Mouse (Mus musculus) megakaryocyte, embryonic 14.5 days (primary cell): Measurements from ENCODE around the gene Med15. TPM values are rescaled to one million over a fixed set of nuclear protein-coding genes. Genes with fewer than 3 reads are reported as not detected.

ENCODE experiments used
- H3K27me3 ChIP-seq: replicated peaks from 2 replicates; pipeline ENCODE3; 2012; ENCODE audit warnings: inconsistent platforms
- H3K36me3 ChIP-seq: replicated peaks from 2 replicates; pipeline ENCODE3; 2012; ENCODE audit warnings: low read length, inconsistent platforms, mixed read lengths
- H3K4me1 ChIP-seq: 2 replicates; pipeline ENCODE4 v1.6.1; 2012; ENCODE audit warnings: inconsistent platforms
- H3K4me3 ChIP-seq: replicated peaks from 2 replicates; pipeline ENCODE3; 2012; ENCODE audit warnings: moderate library complexity, mild to moderate bottlenecking, inconsistent platforms
- H3K9me3 ChIP-seq: 2 replicates; pipeline ENCODE4 v1.6.1; 2012; ENCODE audit warnings: inconsistent platforms
- FLI1 ChIP-seq: IDR thresholded peaks from 2 replicates; pipeline ENCODE4 v1.6.1; 2012; ENCODE audit warnings: low read length, inconsistent platforms, mixed read lengths
- GATA1 ChIP-seq: IDR thresholded peaks from 3 replicates; pipeline ENCODE4 v1.6.1; 2012; ENCODE audit warnings: mixed read lengths, low read length, inconsistent platforms, borderline replicate concordance
- polyA plus RNA-seq: library from polyadenylated mRNA; stranded (reverse); fragments of >175 nt; gene quantifications from 2 replicates; pipeline ENCODE4 v1.2.3, GENCODE M21; 2012; ENCODE audit warnings: low replicate concordance; ENCODE audit not compliant: insufficient read depth

Med15 gene
- polyA plus RNA-seq, 1 experiment: 78.5 TPM

DNA sequence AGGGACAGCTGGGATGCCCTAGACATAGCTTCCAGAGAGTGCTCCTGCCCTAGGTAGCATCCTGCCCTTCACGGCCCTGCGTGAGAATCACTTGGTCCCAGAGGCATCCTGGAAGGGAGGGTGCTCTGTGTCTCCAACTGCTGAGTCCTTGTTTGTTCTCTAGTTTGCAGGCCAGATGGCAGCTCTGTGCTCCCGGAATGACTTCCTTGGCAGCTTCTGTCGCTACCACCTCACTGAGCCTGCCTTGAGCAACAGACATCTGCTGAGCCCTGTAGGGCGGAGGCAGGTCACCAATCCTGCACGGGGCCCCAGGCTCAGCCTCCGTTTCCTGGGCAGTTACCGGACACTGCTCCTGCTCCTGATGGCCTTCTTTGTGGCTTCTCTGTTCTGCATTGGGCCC, 90.4 kb downstream of the Med15 start:
- Histone ChIP-seq H3K9me3 (no peaks in the 10 kb centered on the region), H3K4me1 (peaks cover 26% of the 10 kb centered on the region), H3K4me3 (no peak overlapping the region), H3K27me3 (peaks cover 6% of the 10 kb centered on the region), H3K36me3 (peaks cover 72% of the 10 kb centered on the region)
- TF ChIP-seq FLI1 (no peak), GATA1 (no peak)

DNA sequence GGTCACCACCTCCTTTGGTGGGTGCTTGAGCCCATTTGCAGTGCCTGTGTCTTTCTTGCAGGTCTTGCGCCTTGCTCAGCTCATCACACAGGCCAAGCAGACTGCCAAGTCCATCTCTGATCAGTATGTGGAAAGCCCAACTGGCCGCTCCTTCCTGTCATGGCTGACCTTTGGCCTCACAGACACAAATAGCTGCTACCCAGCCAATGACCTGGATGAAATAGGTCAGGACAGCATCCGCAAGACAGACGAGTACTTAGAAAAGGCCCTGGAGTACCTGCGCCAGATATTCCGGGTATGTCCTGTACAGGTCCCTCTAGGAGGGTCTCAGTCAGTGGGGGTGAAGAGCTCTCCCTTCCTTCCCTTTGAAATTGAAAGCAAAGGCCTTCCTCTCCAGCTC, 91.4 kb downstream of the Med15 start:
- H3K36me3 ChIP-seq: peaks cover 79% of the 10 kb centered on the region

GRCm38 (mm10) chr16:17640706-17641105, 92.0 kb downstream of the Med15 start:
- Histone ChIP-seq H3K27me3 (no peaks in the 10 kb centered on the region), H3K9me3 (no peaks in the 10 kb centered on the region), H3K4me1 (peaks cover 20% of the 10 kb centered on the region), H3K4me3 (no peak overlapping the region), H3K36me3 (peaks cover 84% of the 10 kb centered on the region)
- TF ChIP-seq GATA1: no peak
- TF ChIP-seq FLI1: no peak

More for the DNA sequence above, 91.4 kb downstream of the Med15 start:
- Histone ChIP-seq H3K4me3 (no peak overlapping the region), H3K27me3 (no peaks in the 10 kb centered on the region), H3K4me1 (peaks cover 23% of the 10 kb centered on the region), H3K9me3 (no peaks in the 10 kb centered on the region)
- TF ChIP-seq FLI1 (no peak), GATA1 (no peak)

DNA sequence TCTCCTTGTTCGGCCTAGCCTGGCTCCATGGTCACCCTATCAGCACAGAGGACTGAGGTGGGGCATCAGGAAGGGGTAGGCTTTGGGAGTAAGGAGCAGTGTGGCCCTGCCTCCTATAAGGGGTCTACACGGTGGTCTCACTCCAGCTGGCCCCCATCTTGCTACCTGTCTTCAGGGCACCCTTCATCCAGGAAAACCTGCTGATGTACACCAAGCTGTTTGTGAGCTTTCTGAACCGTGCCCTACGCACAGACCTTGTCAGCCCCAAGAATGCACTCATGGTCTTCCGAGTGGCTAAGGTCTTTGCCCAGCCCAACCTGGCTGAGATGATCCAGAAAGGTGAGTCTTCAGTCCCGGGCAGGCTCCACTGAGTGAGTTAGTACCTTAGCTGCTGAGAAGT, 92.7 kb downstream of the Med15 start:
- no peaks in the 10 kb centered on the region for H3K9me3 ChIP-seq
- peaks cover 89% of the 10 kb centered on the region for H3K36me3 ChIP-seq
- no peak overlapping the region for H3K4me3 ChIP-seq
- peaks cover 24% of the 10 kb centered on the region for H3K4me1 ChIP-seq
- no peaks in the 10 kb centered on the region for H3K27me3 ChIP-seq
- no peak for TF ChIP-seq FLI1
- TF ChIP-seq GATA1: no peak

GRCm38 (mm10) chr16:17639081-17639480, 93.6 kb downstream of the Med15 start:
- no peak overlapping the region for H3K4me3 ChIP-seq
- peaks cover 28% of the 10 kb centered on the region for H3K4me1 ChIP-seq
- H3K27me3 ChIP-seq: no peaks in the 10 kb centered on the region
- no peaks in the 10 kb centered on the region for H3K9me3 ChIP-seq
- peaks cover 89% of the 10 kb centered on the region for H3K36me3 ChIP-seq
- no peak for TF ChIP-seq GATA1
- TF ChIP-seq FLI1: no peak

DNA sequence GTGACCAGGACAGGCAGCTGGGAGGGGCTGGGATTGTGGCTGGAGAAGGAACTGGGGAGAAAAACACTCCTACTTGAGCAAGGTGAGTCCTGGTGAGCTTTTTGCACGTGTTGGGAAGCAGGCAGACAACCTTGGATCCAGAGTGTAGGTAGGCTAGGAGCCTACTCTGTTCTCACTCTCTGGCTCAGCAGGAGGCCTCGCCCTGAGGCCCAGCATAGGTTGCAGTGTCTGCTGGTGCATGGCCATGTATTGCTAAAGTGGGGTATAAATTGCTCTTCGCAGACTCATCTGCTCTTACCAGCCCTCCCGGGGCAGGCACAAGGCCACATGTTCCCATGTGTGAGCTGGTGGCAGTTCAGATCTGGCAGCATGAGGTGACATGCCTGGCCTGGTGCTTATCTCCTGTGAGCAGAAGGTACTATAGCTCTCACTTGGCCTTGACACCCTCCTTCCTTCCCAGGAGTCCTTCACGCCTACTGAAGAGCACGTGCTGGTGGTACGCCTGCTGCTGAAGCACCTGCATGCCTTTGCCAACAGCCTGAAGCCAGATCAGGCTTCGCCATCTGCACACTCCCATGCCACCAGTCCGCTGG, 94.6 kb downstream of the Med15 start:
- peaks cover 38% of the 10 kb centered on the region for H3K4me1 ChIP-seq
- no peaks in the 10 kb centered on the region for H3K9me3 ChIP-seq
- H3K36me3 ChIP-seq: peaks cover 90% of the 10 kb centered on the region
- H3K27me3 ChIP-seq: no peaks in the 10 kb centered on the region
- no peak overlapping the region for H3K4me3 ChIP-seq
- no peak for TF ChIP-seq FLI1

DNA sequence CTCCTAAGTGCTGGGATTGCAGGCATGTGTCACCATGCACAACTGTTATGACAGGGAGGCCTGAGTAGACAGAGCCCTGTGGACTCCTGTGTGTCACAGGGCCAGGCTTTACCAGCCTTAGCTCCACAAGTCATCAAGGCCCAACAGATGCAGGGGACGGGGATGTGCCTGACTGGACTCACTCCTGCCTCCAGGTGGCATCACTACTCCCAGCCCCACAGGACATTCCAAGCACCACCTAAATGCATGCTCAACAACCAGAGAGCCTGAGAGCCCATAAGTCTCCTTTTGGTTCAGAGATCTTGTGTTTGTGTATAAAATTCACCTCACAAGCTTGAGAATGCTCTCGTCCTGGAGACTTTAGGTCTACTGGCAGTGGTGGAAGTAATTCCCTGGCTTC, 95.1 kb downstream of the Med15 start:
- TF ChIP-seq GATA1: no peak
- TF ChIP-seq FLI1: no peak
- Histone ChIP-seq H3K36me3 (peaks cover 90% of the 10 kb centered on the region), H3K27me3 (no peaks in the 10 kb centered on the region), H3K4me3 (no peak overlapping the region), H3K9me3 (no peaks in the 10 kb centered on the region), H3K4me1 (peaks cover 43% of the 10 kb centered on the region)

GRCm38 (mm10) chr16:17636904-17637303, 95.8 kb downstream of the Med15 start:
- Histone ChIP-seq H3K27me3 (no peaks in the 10 kb centered on the region), H3K36me3 (peaks cover 90% of the 10 kb centered on the region), H3K4me1 (peaks cover 47% of the 10 kb centered on the region), H3K9me3 (no peaks in the 10 kb centered on the region), H3K4me3 (no peak overlapping the region)
- TF ChIP-seq GATA1 (no peak), FLI1 (no peak)

DNA sequence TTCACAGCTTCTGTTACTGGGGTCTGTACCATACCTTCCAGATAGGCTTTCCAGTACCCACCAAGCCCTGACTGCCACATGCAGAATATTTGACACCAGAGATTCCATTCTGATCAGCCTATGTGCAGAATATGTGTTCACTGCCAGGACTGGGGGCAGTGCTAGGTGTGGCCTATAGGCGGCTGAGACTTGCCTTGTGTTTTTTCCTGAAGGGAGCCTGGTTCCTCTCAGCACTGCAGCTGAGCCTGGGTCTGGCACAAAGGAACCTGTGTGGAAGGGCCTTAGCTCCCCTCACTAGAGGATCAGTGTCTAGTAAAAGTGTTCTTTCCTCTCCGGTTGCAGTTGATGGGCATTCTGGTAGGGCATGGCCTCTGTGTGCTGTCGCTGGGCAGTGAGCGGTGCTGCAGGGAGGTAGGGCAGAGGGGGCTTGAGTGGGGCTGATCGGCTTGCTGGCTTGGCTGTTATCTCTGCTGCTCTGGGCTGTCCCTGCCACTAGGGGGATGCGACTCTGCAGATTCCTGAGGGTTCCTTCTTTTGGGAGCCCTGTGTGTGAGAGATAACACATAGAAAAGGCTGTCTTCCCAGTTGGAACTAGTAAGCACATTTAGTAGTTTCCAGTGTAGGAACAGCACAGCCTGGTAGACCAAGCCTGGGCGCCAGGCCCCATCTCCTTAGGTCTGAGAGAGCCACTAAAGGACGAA, 99.1 kb downstream of the Med15 start:
- Histone ChIP-seq H3K4me3 (peak overlapping the region; percentile 38), H3K27me3 (no peaks in the 10 kb centered on the region), H3K9me3 (no peaks in the 10 kb centered on the region), H3K36me3 (peaks cover 86% of the 10 kb centered on the region), H3K4me1 (peaks cover 47% of the 10 kb centered on the region)
- TF ChIP-seq GATA1 (0 out of 3 replicates have a peak, but pooled peaks have one; percentile 29), FLI1 (no peak)

DNA sequence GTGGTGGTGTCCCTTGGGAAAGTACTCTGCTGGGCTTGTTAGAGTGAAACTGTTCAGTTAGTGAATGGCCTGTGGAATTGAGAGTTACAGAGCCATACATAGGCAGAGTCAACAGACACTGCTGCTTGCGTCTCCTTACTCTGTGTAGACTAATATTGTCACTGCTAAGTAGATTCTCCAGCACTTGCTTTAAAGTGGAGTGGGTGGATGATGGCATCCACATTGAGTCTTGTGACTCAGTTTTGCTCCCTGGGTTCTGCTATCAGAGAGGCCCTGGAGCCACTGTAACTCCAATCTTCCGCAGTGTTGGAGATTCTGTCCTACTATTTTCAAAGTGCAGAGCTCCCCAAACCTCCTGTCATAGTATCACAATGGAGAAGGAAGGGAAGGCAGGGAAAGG, 100.1 kb downstream of the Med15 start:
- Histone ChIP-seq H3K36me3 (peaks cover 86% of the 10 kb centered on the region), H3K9me3 (no peaks in the 10 kb centered on the region), H3K4me3 (no peak overlapping the region), H3K27me3 (no peaks in the 10 kb centered on the region), H3K4me1 (peaks cover 39% of the 10 kb centered on the region)
- TF ChIP-seq FLI1: no peak
- no peak for TF ChIP-seq GATA1

GRCm38 (mm10) chr16:17626269-17626555, 106.5 kb downstream of the Med15 start:
- Histone ChIP-seq H3K27me3 (no peaks in the 10 kb centered on the region), H3K9me3 (no peaks in the 10 kb centered on the region), H3K4me3 (no peak overlapping the region), H3K36me3 (peaks cover 81% of the 10 kb centered on the region), H3K4me1 (no peaks in the 10 kb centered on the region)
- TF ChIP-seq GATA1 (no peak), FLI1 (no peak)
